Mouse (Mus musculus) lung, adult 2 months (tissue): ENCODE data around the gene Lmtk3.

Source experiments
- CTCF ChIP-seq: fragments of 200-500 bp; IDR thresholded peaks from 2 replicates; pipeline ENCODE4 v1.5.1; 2011; ENCODE audit warnings: mild to moderate bottlenecking, low read length, control low read depth; ENCODE audit not compliant: insufficient read depth
- POLR2A ChIP-seq: fragments of 200-500 bp; IDR thresholded peaks from 2 replicates; pipeline ENCODE4 v1.6.1; 2011; ENCODE audit warnings: low read depth, mild to moderate bottlenecking, control low read depth, low read length, borderline replicate concordance; ENCODE audit errors: extremely low read depth

DNA sequence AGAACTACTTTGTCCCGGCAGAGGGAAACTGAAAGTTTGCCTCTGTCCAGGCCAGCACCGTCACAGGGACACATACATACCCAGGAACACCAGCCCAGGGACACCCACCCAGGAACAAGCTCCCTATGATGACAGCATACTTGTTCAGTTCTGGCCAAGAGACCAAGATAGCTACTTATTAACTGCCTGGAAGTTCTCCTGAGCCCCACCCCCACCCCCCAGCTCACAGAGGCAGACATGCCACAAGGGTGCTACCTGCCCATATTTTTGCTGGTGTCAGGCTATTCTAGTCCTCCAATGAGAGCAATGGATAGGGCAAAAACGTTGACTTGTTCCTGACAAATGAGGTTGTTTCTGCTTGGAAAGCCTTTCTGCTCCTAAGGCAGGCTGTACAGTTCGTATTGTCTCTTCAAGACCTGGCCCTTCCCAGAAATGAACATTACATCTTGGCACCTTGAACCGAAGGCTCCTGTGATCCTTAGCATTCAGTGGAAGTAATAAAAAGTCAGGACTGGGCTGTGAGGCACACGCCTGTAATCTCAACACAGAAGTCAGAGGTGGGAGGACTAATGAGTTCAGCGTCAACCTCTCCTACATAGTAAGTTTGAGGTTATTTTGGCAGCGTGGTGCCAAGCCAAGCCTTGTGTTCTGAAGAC, 13.0 kb upstream of the Lmtk3 start:
- TF ChIP-seq CTCF (no peak), POLR2A (no peak)
